Mouse (Mus musculus): ENCODE measurements around the gene Shank3.

The Shank3 gene

DNA sequence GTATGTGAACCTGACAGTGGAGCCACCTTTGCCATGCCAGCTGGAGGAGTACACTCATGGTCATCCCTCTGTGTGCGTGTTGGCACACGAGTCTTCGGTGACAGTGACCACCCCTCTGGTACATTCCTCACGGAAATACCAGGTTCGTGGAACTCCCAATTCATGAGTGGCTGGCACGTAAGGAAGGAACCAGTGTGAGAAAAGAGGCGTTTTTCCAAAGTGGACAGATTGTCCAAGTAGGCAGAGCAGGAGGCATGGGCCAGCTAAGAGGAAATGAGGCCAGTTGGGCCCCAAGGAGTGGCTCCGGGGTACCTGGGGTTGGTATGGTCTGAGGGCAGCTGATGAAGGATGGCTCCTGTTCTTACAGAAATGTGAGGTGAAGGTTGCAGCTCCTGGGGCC lies 26.0 kb downstream of the Shank3 start:
- peak in 1 of 2 experiments; percentile 15 for DNase-seq

DNA sequence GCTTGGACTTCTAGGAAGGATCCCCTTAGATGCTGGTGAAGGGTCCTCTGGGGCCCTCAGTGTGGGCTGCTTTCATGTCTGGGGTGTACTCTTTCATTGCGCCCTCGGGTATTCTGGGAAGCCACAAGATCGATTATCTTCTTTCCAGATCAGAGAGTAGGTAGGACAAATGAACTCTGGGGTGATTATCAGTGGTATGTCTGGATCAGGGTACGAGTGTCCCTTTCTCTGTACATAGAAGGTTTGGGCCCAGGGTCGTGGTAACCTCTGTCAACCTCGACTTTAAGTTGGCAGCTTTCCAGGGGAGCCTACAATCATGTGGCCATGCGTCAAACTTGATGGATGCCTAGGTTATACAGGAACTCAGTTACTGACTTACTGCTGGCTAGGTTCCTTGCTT lies 26.5 kb downstream of the Shank3 start:
- no peak for DNase-seq

DNA sequence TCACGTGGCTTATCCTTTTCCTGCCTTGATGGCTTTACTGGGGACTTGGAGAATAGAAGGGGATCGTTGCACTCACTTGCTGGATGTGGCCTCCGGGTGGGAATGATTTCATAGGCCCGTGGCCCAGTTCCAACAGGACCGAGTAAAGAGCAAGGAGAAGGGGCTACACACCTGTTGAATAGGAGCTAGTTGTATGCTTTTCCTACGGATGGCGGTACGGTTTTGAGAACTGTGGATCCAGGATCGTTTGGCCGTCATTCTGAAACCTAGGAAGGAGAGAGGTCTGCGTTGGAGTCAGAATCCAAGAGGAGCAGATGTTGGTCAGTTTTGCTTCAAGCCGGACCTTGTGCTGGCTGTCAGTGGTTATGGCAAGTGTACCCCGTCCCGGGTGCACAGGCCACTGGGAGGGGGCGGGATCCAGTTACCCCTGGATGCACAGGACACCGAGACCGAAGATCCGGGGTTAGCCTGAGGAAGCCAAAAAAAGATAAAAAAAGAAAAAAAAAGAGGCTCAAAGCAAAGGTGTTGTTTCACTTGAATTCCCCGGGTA lies 27.4 kb downstream of the Shank3 start:
- no peak for DNase-seq

DNA sequence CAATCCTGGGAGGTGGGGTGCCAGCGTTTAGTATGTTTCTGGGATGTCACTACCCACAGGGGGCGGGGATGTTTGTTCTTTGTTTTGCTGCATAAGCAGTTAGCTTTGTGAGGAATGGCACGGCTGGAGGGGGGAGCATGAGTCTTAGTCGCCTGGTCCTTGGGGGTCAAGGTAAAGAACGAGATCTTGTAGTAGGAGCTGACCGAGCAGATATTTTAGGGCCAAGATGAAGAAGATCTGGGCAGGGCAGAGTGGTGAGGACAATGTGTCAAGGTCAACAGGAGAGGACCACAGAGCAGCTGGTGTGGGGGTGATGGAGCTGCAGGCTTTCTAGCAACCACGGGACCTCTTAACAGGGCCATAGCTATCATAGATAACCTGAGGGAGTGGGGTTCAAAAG lies 28.0 kb downstream of the Shank3 start:
- no peak for DNase-seq

DNA sequence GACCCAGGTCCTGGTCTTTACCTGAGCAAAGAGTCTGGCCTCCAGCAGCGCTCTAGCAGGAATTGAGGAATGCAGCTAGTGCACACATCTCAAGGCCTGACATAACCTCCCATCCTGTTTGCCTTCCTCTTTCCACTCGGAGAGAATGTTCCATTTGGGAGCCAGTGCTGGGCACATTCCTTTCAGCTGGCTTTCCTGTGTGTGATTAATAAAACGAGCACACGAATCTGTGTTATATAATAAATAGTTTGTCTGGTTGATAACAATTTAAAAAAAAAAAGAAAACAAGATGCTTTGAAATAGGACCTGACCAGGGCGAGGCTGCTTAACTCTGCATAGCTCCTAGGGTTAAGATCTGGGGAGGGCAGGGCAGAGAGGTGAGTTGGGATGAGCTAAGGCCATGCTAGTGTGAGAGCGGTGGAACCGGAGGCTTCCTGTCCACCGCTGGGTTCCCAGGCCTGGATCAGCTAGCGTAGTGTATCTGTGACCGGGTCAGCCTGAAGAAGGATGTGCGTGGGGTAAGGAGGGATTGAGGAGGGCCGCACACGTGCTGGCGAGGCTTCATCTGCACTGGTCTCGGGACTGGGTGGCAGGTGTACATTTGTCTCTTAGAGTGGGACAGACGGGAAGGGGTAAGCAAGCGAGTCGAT lies 28.9 kb downstream of the Shank3 start:
- no peak for DNase-seq

DNA sequence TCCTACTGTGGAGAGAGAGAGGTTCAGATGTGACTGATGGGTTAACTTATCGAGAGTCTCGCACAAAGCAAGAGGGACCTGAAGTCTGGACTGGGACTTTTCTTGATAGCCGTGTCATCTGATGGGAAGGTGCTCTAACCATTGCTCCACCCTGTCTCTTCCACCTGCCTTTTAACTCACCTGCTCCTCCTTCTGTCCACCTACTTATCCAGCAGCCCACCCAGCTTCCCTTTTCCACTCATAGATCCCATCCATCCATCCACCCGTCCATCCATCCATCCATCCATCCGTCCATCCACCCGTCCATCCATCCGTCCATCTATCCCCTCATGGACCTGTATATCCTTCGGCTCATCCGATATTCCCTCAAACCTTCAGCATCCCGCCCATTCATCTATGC lies 29.5 kb downstream of the Shank3 start:
- DNase-seq, result no peak

DNA sequence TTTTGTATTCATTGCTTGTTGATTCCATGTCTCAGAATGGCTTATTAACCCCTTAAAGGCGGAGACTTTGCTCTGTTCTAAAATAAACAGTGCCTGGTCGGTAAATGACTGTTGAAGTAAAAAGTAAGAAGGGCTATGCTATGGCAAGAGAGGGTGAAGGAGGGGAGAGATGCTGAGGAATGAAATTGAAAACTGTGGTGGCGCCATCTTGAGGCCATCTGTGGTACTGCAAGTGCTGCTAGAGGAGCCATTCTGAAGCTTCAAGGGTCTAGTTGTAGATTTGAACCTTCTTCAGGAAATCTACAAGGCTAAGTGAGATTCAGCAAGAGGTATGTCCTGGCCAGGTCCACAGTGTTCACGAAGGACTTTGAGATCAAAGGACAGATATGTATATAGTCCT lies 30.9 kb downstream of the Shank3 start:
- peak in 1 of 2 experiments; percentile 68 for DNase-seq

DNA sequence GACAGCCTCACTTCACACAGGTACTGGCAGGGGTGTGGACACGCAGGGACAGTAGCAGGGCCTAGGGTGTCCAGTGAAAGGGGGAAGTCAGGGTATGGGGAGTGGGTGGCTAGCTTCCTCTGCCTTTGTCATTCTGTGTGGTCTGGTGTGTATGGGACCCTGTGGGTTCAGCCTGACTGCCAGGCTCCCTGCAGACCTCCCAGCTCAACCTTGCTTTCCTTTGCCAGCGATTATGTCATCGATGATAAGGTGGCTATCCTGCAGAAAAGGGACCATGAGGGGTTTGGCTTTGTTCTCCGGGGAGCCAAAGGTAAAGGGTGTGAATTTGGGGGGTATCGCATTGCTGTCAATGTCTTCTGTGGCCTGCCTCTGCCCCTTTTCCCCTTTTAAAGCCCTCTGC lies 32.0 kb downstream of the Shank3 start:
- no peak for DNase-seq

DNA sequence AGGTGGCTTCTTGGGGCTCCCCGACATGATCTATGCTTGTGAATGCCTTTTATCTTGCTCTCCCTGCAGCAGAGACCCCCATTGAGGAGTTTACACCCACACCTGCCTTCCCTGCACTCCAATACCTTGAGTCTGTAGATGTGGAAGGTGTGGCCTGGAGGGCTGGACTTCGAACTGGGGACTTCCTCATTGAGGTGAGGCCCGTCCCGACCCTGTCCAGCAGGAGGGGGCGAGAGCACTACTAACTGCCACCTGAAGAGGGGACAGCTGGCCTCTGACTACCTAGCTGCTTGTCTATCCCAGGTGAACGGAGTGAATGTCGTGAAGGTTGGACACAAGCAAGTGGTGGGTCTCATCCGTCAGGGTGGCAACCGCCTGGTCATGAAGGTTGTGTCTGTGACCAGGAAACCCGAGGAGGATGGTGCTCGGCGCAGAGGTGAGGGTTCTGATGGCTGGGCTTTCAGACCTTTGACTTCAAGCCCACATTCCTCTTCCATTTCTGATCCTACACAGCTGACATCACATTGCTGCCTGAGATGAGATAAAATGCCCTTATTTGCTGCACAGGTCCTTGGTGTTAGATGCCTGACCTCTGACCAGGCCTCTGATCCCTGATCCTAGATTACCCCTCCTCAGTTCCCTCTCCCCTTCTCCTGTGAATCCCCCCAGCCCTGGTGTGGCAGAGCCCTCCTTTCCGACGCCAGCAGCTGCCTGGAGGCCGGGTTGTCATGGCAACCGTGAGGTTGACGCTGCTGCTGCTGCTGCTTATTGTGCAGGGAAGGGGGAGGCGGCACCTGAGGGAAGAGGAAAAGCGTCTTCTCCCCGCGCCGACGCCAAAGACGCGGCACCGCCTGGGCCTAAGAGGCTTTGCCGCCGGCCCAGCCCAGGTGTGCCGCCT lies 32.9 kb downstream of the Shank3 start:
- DNase-seq, result no peak

DNA sequence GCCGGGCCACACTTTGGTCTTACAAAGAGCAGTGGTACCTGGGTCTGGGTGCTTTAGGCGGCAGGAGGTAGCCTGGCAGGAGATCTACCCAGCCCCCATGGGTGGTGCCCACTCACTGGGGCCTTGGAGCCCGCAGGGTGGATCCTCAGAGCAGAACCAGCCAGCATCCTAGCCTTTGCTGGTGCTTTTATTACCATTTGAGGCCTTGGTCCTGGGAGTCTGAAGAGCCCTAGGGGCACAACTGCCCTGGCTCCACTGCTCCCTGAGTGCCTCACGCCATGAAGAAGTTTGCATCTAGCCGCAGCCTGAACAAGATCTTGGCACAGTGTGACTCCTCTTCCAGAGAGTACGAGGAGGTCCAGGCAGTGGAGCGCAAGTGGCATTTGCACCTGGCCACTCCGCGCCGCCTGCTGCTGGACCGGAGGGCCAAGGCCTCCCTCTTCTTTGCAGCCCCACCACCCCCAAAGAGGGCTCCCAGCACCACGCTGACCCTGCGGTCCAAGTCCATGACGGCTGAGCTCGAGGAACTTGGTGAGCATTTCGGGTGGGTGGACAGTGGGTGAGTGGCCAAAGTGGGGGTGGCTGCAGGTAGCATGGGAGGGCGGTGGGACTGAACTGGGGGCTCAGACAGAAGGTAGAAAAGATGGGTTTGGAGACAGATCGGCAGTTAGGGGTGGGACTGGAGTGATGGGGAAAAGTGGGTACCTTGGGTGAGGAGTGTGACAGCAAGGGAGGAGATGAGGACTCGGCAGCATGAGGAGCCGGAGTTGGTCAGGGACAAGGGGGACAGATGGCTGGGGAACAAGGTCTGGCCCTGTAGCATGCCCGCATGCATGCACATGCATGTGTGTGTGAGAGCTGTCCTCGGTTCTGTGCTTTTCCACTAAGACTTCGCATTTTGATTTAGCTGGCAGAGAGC lies 33.8 kb downstream of the Shank3 start:
- DNase-seq, result no peak

DNA sequence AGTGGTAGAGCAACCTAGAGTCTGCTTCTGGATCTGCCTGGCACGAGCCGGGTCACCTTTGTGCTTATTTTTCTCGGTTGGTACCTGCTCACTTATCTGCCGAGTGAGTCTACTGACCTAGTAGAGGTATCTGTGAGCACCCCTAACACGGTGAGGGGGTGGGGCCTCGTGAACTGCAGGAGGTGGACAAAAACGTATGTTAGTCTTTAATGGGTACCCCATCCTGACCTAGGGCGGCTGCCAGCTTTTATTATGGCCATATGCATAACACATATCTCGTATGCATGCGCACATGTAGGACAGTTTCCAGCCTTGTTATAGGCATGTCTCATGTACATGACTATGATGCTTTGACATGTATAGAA lies 34.4 kb downstream of the Shank3 start:
- DNase-seq, result no peak

DNA sequence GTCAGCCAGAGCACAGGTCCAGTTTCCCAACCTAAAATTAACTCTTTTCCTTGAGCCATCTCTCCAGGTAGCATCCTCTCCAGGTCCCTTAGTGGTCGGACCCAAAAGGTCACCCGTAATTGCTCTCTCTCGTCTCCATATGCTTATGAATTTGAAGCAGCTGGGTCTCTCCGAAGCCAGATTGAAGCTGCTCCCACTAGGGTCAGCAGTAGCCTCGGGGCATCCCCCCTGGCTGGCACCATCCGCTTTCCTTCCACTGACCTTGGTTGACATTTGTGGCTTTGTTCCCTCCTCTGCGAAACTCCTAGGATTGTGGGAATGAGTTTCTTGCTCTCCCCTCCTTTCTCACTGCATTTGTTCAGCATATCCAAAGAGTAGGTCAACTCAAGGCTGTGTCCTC lies 44.7 kb downstream of the Shank3 start:
- DNase-seq, result no peak

DNA sequence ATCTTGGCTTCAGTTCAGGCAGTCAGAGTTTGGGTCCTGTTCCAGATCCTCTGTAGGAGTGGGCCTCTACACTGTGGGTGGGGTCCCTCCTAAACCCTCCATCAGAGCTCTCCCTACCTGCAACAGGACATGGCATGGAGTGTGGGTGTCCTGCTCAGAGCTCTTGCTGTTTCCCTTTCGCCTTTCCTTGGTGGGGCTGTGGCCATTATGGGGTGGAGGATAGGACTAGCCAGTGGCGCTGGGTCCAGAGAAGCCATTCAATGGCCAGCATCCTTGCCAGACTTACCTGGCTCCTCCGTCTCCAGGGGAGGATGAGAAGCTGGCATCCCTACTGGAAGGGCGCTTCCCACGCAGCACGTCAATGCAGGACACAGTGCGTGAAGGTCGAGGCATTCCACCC lies 47.9 kb downstream of the Shank3 start:
- DNase-seq, result no peak

DNA sequence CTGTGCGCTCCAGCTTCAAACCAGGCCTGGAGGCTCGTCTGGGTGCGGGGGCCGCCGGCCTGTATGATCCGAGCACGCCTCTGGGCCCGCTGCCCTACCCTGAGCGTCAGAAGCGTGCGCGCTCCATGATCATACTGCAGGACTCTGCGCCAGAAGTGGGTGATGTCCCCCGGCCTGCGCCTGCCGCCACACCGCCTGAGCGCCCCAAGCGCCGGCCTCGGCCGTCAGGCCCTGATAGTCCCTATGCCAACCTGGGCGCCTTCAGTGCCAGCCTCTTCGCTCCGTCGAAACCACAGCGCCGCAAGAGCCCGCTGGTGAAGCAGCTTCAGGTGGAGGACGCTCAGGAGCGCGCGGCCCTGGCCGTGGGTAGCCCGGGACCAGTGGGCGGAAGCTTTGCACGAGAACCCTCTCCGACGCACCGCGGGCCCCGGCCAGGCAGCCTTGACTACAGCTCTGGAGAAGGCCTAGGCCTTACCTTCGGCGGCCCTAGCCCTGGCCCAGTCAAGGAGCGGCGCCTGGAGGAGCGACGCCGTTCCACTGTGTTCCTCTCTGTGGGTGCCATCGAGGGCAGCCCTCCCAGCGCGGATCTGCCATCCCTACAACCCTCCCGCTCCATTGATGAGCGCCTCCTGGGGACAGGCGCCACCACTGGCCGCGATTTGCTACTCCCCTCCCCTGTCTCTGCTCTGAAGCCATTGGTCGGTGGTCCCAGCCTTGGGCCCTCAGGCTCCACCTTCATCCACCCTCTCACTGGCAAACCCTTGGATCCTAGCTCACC lies 48.6 kb downstream of the Shank3 start:
- DNase-seq, result no peak

DNA sequence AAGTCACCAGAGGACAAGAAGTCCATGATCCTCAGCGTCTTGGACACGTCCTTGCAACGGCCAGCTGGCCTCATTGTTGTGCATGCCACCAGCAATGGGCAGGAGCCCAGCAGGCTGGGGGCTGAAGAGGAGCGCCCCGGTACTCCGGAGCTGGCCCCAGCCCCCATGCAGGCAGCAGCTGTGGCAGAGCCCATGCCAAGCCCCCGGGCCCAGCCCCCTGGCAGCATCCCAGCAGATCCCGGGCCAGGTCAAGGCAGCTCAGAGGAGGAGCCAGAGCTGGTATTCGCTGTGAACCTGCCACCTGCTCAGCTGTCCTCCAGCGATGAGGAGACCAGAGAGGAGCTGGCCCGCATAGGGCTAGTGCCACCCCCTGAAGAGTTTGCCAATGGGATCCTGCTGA lies 49.4 kb downstream of the Shank3 start:
- peak in 1 of 2 experiments; percentile 53 for DNase-seq

DNA sequence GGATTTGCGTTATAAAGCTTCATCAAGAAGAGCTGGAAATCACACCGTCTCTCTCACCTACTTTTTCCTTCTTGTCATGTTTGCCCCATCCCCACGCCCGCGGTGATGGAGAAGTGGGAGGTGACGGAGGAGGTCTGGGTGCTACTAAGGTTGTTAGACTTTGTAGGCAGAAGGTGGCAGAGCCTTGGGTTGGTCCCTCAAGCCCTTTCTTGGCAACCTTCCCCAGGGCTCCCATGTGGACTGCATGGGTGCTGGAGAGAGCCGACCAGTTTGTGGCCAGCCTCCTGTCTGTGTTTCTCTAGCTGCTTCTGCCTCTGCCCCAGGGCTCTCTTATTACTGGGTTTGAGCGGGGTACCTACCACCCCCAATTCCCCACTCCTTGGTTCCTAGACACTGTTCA lies 51.1 kb downstream of the Shank3 start:
- no peak for DNase-seq

DNA sequence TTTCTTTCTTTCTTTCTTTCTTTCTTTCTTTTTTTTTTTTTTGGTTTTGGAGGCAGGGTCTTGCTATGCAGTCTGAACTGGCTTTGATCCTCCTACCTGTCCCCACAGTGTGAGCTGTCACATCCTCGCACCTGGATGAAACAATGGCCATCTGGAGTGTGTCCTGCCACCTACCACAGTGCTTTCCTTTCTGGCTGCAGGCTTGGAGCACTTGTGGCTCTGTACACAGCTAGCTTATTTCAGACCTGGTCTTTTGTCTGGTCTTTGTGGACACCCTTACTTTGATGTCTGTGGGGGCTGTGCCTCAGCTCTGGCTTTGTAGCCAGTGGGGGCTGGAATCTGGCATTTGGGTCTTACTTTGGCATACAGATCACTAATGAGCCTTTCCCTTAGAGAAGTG lies 52.3 kb downstream of the Shank3 start:
- no peak for DNase-seq

DNA sequence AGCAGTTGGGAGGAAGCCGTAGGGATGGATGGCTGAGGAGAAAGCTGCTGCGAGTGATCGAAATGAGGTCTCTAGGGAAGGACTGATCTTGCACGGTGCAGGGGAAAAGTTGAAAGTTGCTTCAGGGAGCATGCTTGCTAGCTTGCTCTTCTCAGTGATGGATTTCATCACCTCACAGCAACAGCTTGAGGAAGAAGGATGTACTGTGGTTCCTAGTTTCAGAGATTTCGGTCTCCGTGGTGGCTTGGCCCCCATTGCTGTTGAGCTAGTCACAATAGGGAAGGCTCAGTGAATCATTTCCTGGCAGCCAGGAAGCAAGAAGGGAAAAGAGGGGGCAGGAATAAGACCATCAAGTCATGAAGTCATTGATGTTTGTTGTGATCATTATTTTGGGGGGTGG lies 56.2 kb downstream of the Shank3 start:
- no peak for DNase-seq

DNA sequence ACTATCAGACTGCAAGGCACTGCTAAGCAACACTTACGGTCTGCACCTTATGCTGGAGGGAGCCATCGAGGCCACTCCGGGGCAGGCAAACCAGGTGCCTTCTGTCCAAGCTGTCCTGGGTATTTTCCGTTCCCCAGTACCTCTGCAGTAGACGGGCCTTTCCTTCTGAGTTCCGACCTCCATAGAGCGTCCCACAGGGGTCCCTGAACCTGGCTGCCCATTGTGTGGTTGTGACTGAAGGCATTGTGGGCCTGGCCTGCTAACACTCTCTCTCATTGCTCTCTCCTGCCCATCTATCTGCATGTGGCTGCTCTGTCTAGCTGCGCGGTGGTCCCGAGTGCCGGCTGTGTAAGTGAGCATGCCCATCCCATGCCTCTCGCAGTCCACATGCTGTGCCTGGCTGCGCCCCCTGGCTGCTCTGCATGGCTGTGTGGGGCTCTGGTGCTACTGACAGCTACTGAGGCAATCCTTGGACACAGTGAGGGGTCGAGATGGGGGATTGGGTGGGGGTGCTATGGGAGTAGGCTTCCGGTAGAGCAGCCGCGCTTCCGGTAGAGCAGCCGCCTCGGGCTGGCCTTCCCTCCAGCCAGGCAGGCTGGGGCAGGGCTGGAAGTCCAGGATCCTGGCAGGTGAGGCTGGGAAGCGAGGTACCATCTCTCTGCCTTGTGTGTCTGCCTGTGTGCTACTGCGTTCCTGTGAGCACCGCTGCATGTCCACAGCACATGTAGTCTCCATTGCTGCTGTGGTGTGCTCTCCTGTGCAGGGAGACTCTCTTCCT lies 57.2 kb downstream of the Shank3 start:
- DNase-seq, result no peak

DNA sequence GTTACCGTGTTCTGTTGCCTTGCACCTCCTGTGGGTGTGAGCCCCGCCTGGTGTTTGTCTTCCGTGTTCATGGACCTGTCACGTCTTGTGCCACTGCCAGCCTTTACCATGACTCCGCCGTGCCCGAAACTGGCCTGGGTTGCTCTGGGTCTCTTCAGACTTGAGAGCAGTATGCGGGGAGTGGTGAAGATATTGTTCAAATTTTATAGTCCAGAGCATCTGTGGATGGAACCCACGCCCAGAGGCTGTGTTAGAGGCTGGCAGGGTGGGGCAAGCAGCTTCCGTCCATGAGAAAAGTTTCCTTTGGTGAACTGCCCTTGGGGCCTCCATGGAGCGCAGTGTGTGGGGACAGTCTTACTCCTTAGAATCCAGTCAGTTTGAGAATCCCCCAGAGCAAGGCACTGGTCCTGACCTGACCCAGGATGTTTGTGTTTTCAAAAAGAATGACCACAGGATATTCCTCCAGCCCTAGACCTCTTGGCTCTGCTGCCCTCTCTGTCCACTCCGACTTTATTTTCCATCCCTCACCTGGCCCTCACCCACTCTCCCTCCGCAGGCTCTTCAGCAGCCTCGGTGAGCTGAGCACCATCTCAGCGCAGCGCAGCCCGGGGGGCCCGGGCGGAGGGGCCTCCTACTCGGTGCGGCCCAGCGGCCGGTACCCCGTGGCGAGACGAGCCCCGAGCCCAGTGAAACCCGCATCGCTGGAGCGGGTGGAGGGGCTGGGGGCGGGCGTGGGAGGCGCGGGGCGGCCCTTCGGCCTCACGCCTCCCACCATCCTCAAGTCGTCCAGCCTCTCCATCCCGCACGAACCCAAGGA lies 58.0 kb downstream of the Shank3 start:
- no peak for DNase-seq

DNA sequence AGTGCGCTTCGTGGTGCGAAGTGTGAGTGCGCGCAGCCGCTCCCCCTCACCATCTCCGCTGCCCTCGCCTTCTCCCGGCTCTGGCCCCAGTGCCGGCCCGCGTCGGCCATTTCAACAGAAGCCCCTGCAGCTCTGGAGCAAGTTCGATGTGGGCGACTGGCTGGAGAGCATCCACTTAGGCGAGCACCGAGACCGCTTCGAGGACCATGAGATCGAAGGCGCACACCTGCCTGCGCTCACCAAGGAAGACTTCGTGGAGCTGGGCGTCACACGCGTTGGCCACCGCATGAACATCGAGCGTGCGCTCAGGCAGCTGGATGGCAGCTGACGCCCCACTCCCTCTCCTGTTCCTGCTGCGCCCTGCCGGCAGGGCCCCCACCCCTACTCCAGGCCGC lies 58.6 kb downstream of the Shank3 start:
- DNase-seq, result no peak

Measured in lung, postnatal 4 days (tissue).